Mouse (Mus musculus): ENCODE measurements around the gene Kcnk3. TPM values are rescaled to one million over a fixed set of nuclear protein-coding genes. Genes with fewer than 3 reads are reported as not detected.

Kcnk3 gene
- polyA plus RNA-seq, 1 experiment from 2014 or later, result not detected

- Histone ChIP-seq H3K79me2 (ENCODE audit: inconsistent target) (no peaks in the 10 kb centered on the region), H3K27ac (no peak overlapping the region), H3K36me3 (ENCODE audit: inconsistent target) (no peaks in the 10 kb centered on the region), H3K4me3 (ENCODE audit: inconsistent target) (no peak overlapping the region)
- 55% methylated on average over 10 of the region's 10 CpGs for WGBS (ENCODE audit: missing documents)
Observed at GRCm38 (mm10) chr5:30593811-30594504, 6.0 kb downstream of the Kcnk3 start.

- no peak overlapping the region for H3K27ac ChIP-seq
- WGBS (ENCODE audit: missing documents), result 79% methylated on average over 6 of the region's 6 CpGs
- H3K4me3 ChIP-seq (ENCODE audit: inconsistent target), result no peak overlapping the region
- no peaks in the 10 kb centered on the region for H3K79me2 ChIP-seq (ENCODE audit: inconsistent target)
- no peaks in the 10 kb centered on the region for H3K36me3 ChIP-seq (ENCODE audit: inconsistent target)
Observed at GRCm38 (mm10) chr5:30594953-30595560, 7.1 kb downstream of the Kcnk3 start.

GRCm38 (mm10) chr5:30601397-30601796 lies 13.4 kb downstream of the Kcnk3 start:
- 53% methylated on average over 4 of the region's 4 CpGs for WGBS (ENCODE audit: missing documents)
- no peaks in the 10 kb centered on the region for H3K36me3 ChIP-seq (ENCODE audit: inconsistent target)
- no peak overlapping the region for H3K27ac ChIP-seq
- H3K79me2 ChIP-seq (ENCODE audit: inconsistent target), result no peaks in the 10 kb centered on the region
- H3K4me3 ChIP-seq (ENCODE audit: inconsistent target), result no peak overlapping the region

GRCm38 (mm10) chr5:30603255-30603654 lies 15.3 kb downstream of the Kcnk3 start:
- H3K27ac ChIP-seq, result no peak overlapping the region
- no peak overlapping the region for H3K4me3 ChIP-seq (ENCODE audit: inconsistent target)
- WGBS (ENCODE audit: missing documents), result 72% methylated on average over 3 of the region's 3 CpGs
- H3K79me2 ChIP-seq (ENCODE audit: inconsistent target), result no peaks in the 10 kb centered on the region
- no peaks in the 10 kb centered on the region for H3K36me3 ChIP-seq (ENCODE audit: inconsistent target)

GRCm38 (mm10) chr5:30603926-30604325 lies 16.0 kb downstream of the Kcnk3 start:
- Histone ChIP-seq H3K4me3 (ENCODE audit: inconsistent target) (no peak overlapping the region), H3K36me3 (ENCODE audit: inconsistent target) (no peaks in the 10 kb centered on the region), H3K27ac (no peak overlapping the region), H3K79me2 (ENCODE audit: inconsistent target) (no peaks in the 10 kb centered on the region)
- WGBS (ENCODE audit: missing documents), result 82% methylated on average over 4 of the region's 4 CpGs

GRCm38 (mm10) chr5:30604769-30605188 lies 16.8 kb downstream of the Kcnk3 start:
- Histone ChIP-seq H3K36me3 (ENCODE audit: inconsistent target) (no peaks in the 10 kb centered on the region), H3K27ac (no peak overlapping the region), H3K79me2 (ENCODE audit: inconsistent target) (no peaks in the 10 kb centered on the region), H3K4me3 (ENCODE audit: inconsistent target) (no peak overlapping the region)
- WGBS (ENCODE audit: missing documents), result 89% methylated on average over 8 of the region's 8 CpGs

- Histone ChIP-seq H3K4me3 (ENCODE audit: inconsistent target) (no peak overlapping the region), H3K79me2 (ENCODE audit: inconsistent target) (no peaks in the 10 kb centered on the region), H3K27ac (no peak overlapping the region), H3K36me3 (ENCODE audit: inconsistent target) (no peaks in the 10 kb centered on the region)
- whole genome bisulfite sequencing (ENCODE audit: missing documents), result 88% methylated on average over 5 of the region's 6 CpGs
Observed at GRCm38 (mm10) chr5:30605649-30606048, 17.7 kb downstream of the Kcnk3 start.

GRCm38 (mm10) chr5:30606424-30607073 lies 18.6 kb downstream of the Kcnk3 start:
- Histone ChIP-seq H3K79me2 (ENCODE audit: inconsistent target) (no peaks in the 10 kb centered on the region), H3K36me3 (ENCODE audit: inconsistent target) (no peaks in the 10 kb centered on the region), H3K4me3 (ENCODE audit: inconsistent target) (no peak overlapping the region), H3K27ac (no peak overlapping the region)
- WGBS (ENCODE audit: missing documents), result 73% methylated on average over 15 of the region's 16 CpGs

GRCm38 (mm10) chr5:30609094-30609493 lies 21.1 kb downstream of the Kcnk3 start:
- no peaks in the 10 kb centered on the region for H3K36me3 ChIP-seq (ENCODE audit: inconsistent target)
- H3K4me3 ChIP-seq (ENCODE audit: inconsistent target), result no peak overlapping the region
- H3K79me2 ChIP-seq (ENCODE audit: inconsistent target), result no peaks in the 10 kb centered on the region
- H3K27ac ChIP-seq, result no peak overlapping the region
- WGBS (ENCODE audit: missing documents), result 97% methylated on average over 7 of the region's 7 CpGs

- Histone ChIP-seq H3K4me3 (ENCODE audit: inconsistent target) (no peak overlapping the region), H3K27ac (no peak overlapping the region), H3K79me2 (ENCODE audit: inconsistent target) (no peaks in the 10 kb centered on the region), H3K36me3 (ENCODE audit: inconsistent target) (no peaks in the 10 kb centered on the region)
- WGBS (ENCODE audit: missing documents), result 88% methylated on average over 8 of the region's 8 CpGs
Observed at GRCm38 (mm10) chr5:30609918-30610645, 22.1 kb downstream of the Kcnk3 start.

GRCm38 (mm10) chr5:30611091-30611490 lies 23.1 kb downstream of the Kcnk3 start:
- no peaks in the 10 kb centered on the region for H3K36me3 ChIP-seq (ENCODE audit: inconsistent target)
- H3K79me2 ChIP-seq (ENCODE audit: inconsistent target), result no peaks in the 10 kb centered on the region
- 100% methylated on average over 1 of the region's 1 CpGs for WGBS (ENCODE audit: missing documents)

GRCm38 (mm10) chr5:30611689-30612088 lies 23.7 kb downstream of the Kcnk3 start:
- Histone ChIP-seq H3K79me2 (ENCODE audit: inconsistent target) (no peaks in the 10 kb centered on the region), H3K4me3 (ENCODE audit: inconsistent target) (no peak overlapping the region), H3K27ac (no peak overlapping the region), H3K36me3 (ENCODE audit: inconsistent target) (no peaks in the 10 kb centered on the region)
- WGBS (ENCODE audit: missing documents), result 70% methylated on average over 3 of the region's 3 CpGs

More at GRCm38 (mm10) chr5:30611091-30611490, 23.1 kb downstream of the Kcnk3 start:
- Histone ChIP-seq H3K27ac (no peak overlapping the region), H3K4me3 (ENCODE audit: inconsistent target) (no peak overlapping the region)

GRCm38 (mm10) chr5:30612575-30612974 lies 24.6 kb downstream of the Kcnk3 start:
- Histone ChIP-seq H3K79me2 (ENCODE audit: inconsistent target) (no peaks in the 10 kb centered on the region), H3K4me3 (ENCODE audit: inconsistent target) (no peak overlapping the region), H3K27ac (no peak overlapping the region), H3K36me3 (ENCODE audit: inconsistent target) (no peaks in the 10 kb centered on the region)
- 75% methylated on average over 3 of the region's 4 CpGs for WGBS (ENCODE audit: missing documents)

- no peaks in the 10 kb centered on the region for H3K36me3 ChIP-seq (ENCODE audit: inconsistent target)
- 92% methylated on average over 8 of the region's 8 CpGs for WGBS (ENCODE audit: missing documents)
- no peaks in the 10 kb centered on the region for H3K79me2 ChIP-seq (ENCODE audit: inconsistent target)
- H3K4me3 ChIP-seq (ENCODE audit: inconsistent target), result no peak overlapping the region
- H3K27ac ChIP-seq, result no peak overlapping the region
Observed at GRCm38 (mm10) chr5:30613242-30613641, 25.3 kb downstream of the Kcnk3 start.

GRCm38 (mm10) chr5:30614221-30614620 lies 26.3 kb downstream of the Kcnk3 start:
- Histone ChIP-seq H3K79me2 (ENCODE audit: inconsistent target) (no peaks in the 10 kb centered on the region), H3K36me3 (ENCODE audit: inconsistent target) (no peaks in the 10 kb centered on the region), H3K27ac (no peak overlapping the region), H3K4me3 (ENCODE audit: inconsistent target) (no peak overlapping the region)
- 82% methylated on average over 1 of the region's 1 CpGs for WGBS (ENCODE audit: missing documents)

All from macrophage (primary cell).